In the genomic region with DNA sequence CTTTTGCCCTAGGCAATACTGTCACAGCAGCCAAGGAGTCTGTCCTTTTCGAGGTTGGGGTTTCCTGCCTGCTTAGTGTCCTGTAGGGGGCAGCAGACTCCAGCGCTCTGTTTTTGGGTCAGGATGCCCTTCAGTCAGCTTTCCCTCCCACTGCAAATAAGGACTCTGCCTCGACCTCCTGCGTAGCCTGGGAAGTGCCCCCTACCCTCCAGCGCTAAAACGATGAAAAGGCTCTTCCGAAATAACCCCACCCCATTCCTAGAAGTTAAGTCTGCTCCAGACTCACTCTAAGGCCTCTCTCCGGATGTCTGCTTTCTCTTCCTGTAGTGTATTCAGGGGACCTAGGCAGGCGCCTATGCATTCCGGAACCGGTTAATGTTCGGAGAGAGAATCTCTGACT, we compare ENCODE assay signal across 8 mouse cellular contexts. TPM values are rescaled to one million over a fixed set of nuclear protein-coding genes. Genes with fewer than 3 reads are reported as not detected.
DNase-seq lines count a peak whose midpoint lies in the region; ATAC-seq and TF ChIP-seq lines count a peak whose summit lies in the region.

No protein-coding gene starts in this region.

- peak overlapping the region; percentile 46 for H3K9ac ChIP-seq in limb, embryonic 14.5 days (ENCODE audit: low read depth, low read length, severe bottlenecking)
- peak overlapping the region; percentile 29; the same call in 1 of the 2 replicates for H3K9ac ChIP-seq in midbrain, embryonic 14.5 days (replicated peaks; ENCODE audit: low read length)

- H3K36me3 ChIP-seq in limb, embryonic 14.5 days (ENCODE audit: control insufficient read depth, insufficient read depth, low read length), result no peaks in the 10 kb centered on the region
- H3K36me3 ChIP-seq in midbrain, embryonic 14.5 days (ENCODE audit: control insufficient read depth, insufficient read depth, low read length), result no peaks in the 10 kb centered on the region

- H3K4me1 ChIP-seq in limb, embryonic 14.5 days (ENCODE audit: control insufficient read depth, insufficient read depth, low read length), result peaks cover 20% of the 10 kb centered on the region
- H3K4me1 ChIP-seq in midbrain, embryonic 14.5 days (ENCODE audit: control insufficient read depth, insufficient read depth, low read length), result peaks cover 30% of the 10 kb centered on the region

- peak; percentile 48 for ATAC-seq in limb, embryonic 14.5 days (ENCODE audit: low FRiP score, low read depth)
- ATAC-seq in midbrain, embryonic 14.5 days (ENCODE audit: low FRiP score, low TSS enrichment), result 0 out of 2 replicates have a peak, but pooled peaks have one; percentile 7

- H3K4me3 ChIP-seq in limb, embryonic 14.5 days (replicated peaks; ENCODE audit: low read length), result peak overlapping the region; percentile 35
- H3K4me3 ChIP-seq in midbrain, embryonic 14.5 days (replicated peaks; ENCODE audit: low read depth, low read length), result peak overlapping the region; percentile 20; the same call in 1 of the 2 replicates

- DNase-seq in 3134 (ENCODE audit: extremely low read depth, insufficient read length, low spot score), result peak; percentile 62
- DNase-seq in adipocyte (ENCODE audit: low spot score), result peak; percentile 92
- peak; percentile 80 for DNase-seq in embryo, embryonic 9.5 days (ENCODE audit: extremely low spot score)
- peak; percentile 88 to 90 for DNase-seq in heart, adult 18-20 months
- DNase-seq in kidney, adult 11 months, result peak; percentile 68
- DNase-seq in limb, embryonic 14.5 days (ENCODE audit: low spot score), result peak; percentile 83
- DNase-seq in midbrain, embryonic 14.5 days, result peak; percentile 89
- peak; percentile 65 to 81 for DNase-seq in spleen, postnatal 10 days (ENCODE audit: low spot score in 2 of 2)

- TF ChIP-seq POLR2A in limb, embryonic 14.5 days (IDR thresholded peaks at IDR 0.05; ENCODE audit: borderline replicate concordance, extremely low read depth, insufficient read depth, insufficient read length), result no peak

- H3K27ac ChIP-seq in limb, embryonic 14.5 days (replicated peaks; ENCODE audit: low read depth, low read length), result no peak overlapping the region
- no peak overlapping the region for H3K27ac ChIP-seq in midbrain, embryonic 14.5 days (replicated peaks; ENCODE audit: low read depth, low read length)

- no peaks in the 10 kb centered on the region for H3K27me3 ChIP-seq in limb, embryonic 14.5 days (ENCODE audit: control insufficient read depth, insufficient read depth, low read length)
- H3K27me3 ChIP-seq in midbrain, embryonic 14.5 days (ENCODE audit: control insufficient read depth, insufficient read depth, low read length), result no peaks in the 10 kb centered on the region

- peak overlapping the region; percentile 73 for H3K4me2 ChIP-seq in limb, embryonic 14.5 days (replicated peaks; ENCODE audit: low read depth, low read length, severe bottlenecking)
- H3K4me2 ChIP-seq in midbrain, embryonic 14.5 days (ENCODE audit: low read length), result peak overlapping the region; percentile 52

- H3K9me3 ChIP-seq in limb, embryonic 14.5 days (ENCODE audit: control insufficient read depth, low read length), result no peaks in the 10 kb centered on the region
- H3K9me3 ChIP-seq in midbrain, embryonic 14.5 days (ENCODE audit: control insufficient read depth, low read length), result no peaks in the 10 kb centered on the region

- 0% methylated on average over 12 of the region's 12 CpGs for WGBS in limb, embryonic 14.5 days
- WGBS in midbrain, embryonic 14.5 days, result under 1% methylated on average over 12 of the region's 12 CpGs

RNA-seq across cellular contexts. Expression of a gene that starts 1.5 kb away (rescaled TPM):
- 1 to 10 TPM in 1 of 2 experiments, not detected in 1; 1.2 TPM for total RNA-seq in heart, adult 18-20 months (2021)
- 3.0 and 4.8 TPM in 2 replicates for polyA plus RNA-seq in limb, embryonic 14.5 days (2012; rRNA removed)
- 5.4 and 5.8 TPM in 2 replicates for polyA plus RNA-seq in limb, embryonic 14.5 days (2014; fragmentation: Nextera tagmentation; extraction: Ambion mirVana)
- polyA plus RNA-seq in midbrain, embryonic 14.5 days (2014; fragmentation: Nextera tagmentation; extraction: Ambion mirVana), result 9.4 and 11.7 TPM in 2 replicates

RNA-seq across cellular contexts. Expression of a gene that starts 38.7 kb away (rescaled TPM):
- under 1 TPM; 0.35 to 0.59 TPM for total RNA-seq in heart, adult 18-20 months (2021)
- polyA plus RNA-seq in limb, embryonic 14.5 days (2012; rRNA removed), result 1.7 TPM in 2 replicates
- polyA plus RNA-seq in limb, embryonic 14.5 days (2014; fragmentation: Nextera tagmentation; extraction: Ambion mirVana), result 0.44 and 0.72 TPM in 2 replicates
- polyA plus RNA-seq in midbrain, embryonic 14.5 days (2014; fragmentation: Nextera tagmentation; extraction: Ambion mirVana), result 1.8 and 1.9 TPM in 2 replicates

RNA-seq across cellular contexts. Expression of a gene that starts 38.8 kb away (rescaled TPM):
- 10 to 100 TPM; 10.9 to 13.0 TPM for total RNA-seq in heart, adult 18-20 months (2021)
- 30.9 and 34.3 TPM in 2 replicates for polyA plus RNA-seq in limb, embryonic 14.5 days (2012; rRNA removed)
- 21.6 and 22.9 TPM in 2 replicates for polyA plus RNA-seq in limb, embryonic 14.5 days (2014; fragmentation: Nextera tagmentation; extraction: Ambion mirVana)
- polyA plus RNA-seq in midbrain, embryonic 14.5 days (2014; fragmentation: Nextera tagmentation; extraction: Ambion mirVana), result 28.9 and 33.1 TPM in 2 replicates

RNA-seq across cellular contexts. Expression of a gene that starts 50.3 kb away (rescaled TPM):
- total RNA-seq in heart, adult 18-20 months (2021), result 1 to 10 TPM; 6.4 to 6.6 TPM
- polyA plus RNA-seq in limb, embryonic 14.5 days (2012; rRNA removed), result 23.8 and 35.1 TPM in 2 replicates
- polyA plus RNA-seq in limb, embryonic 14.5 days (2014; fragmentation: Nextera tagmentation; extraction: Ambion mirVana), result 13.9 and 17.1 TPM in 2 replicates
- polyA plus RNA-seq in midbrain, embryonic 14.5 days (2014; fragmentation: Nextera tagmentation; extraction: Ambion mirVana), result 28.7 and 35.6 TPM in 2 replicates
